Mouse (Mus musculus) bone marrow macrophage, adult 2 months (primary cell): ENCODE results near the gene Sufu.

Experiments used
- CTCF ChIP-seq: IDR thresholded peaks from 2 replicates; pipeline ENCODE4 v1.5.1; 2012; ENCODE audit warnings: low read depth, mild to moderate bottlenecking, low read length, moderate library complexity
- POLR2A ChIP-seq: IDR thresholded peaks from 2 replicates; pipeline ENCODE4 v1.6.1; 2012; ENCODE audit warnings: mild to moderate bottlenecking, low read depth, low read length, borderline replicate concordance

- TF ChIP-seq CTCF (no peak), POLR2A (no peak)
Measured at GRCm38 (mm10) chr19:46455032-46455431, 58.3 kb downstream of the Sufu start.
